Mouse (Mus musculus): ENCODE results near the gene Cldn5. TPM values are rescaled to one million over a fixed set of nuclear protein-coding genes. Genes with fewer than 3 reads are reported as not detected.

The Cldn5 gene
- total RNA-seq, 2 experiments from 2014 or later, result 78.6 to 85.0 TPM

DNA sequence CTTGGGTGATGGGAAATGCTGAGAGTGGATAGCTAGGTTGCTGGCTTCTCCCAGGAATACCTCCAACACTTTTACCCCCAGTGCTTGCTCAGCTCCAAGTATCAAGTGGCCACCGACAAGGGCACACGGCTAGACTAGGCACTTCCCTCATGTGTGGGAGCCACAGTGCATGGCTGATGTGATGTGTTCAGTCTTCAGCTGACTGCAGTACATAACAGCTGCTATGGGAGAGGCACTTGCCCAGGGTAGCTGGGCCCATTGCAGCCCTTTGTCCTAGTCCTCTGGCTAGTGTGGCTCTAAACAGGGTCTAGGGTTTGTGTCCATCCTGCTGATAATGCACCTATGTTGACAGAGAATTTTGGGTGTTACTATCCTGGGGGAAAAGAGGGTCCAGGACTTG, 1.8 kb downstream of the Cldn5 start:
- intact Hi-C loops (cut with DNase I), result no loop called here
- DNase-seq (ENCODE audit: extremely low spot score in 1 of 2, low spot score in 2 of 2), result no peak

- DNase-seq (ENCODE audit: extremely low spot score in 1 of 2, low spot score in 2 of 2), result no peak
- intact Hi-C loops (cut with DNase I), result no loop called here
These were observed 5.2 kb downstream of the Cldn5 start for GRCm38 (mm10) chr16:18781810-18782209.

GRCm38 (mm10) chr16:18785025-18785424, 8.4 kb downstream of the Cldn5 start:
- intact Hi-C loops (cut with DNase I), result no loop called here
- DNase-seq (ENCODE audit: extremely low spot score in 1 of 2, low spot score in 2 of 2), result no peak

DNA sequence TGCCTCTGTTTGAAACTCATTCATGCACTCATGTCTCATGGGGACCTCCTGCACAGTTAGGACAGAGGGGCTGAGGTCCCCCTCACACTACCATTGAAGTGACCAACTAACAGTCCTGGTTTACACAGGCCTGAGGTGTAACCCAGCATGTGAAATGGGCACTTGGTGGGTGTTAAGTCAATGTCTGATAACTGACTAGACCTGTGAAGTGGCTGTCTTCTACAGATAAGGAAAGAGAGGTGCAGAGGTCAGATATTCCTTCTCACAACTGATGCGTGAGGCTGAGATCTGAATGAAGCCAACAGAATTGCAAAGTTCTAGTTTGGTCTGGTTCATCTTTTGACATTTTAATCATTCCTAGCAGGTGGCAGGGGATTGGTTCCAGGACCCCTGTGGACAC, 8.8 kb downstream of the Cldn5 start:
- intact Hi-C loops (cut with DNase I), result no loop called here
- no peak for DNase-seq (ENCODE audit: extremely low spot score in 1 of 2, low spot score in 2 of 2)

- DNase-seq (ENCODE audit: extremely low spot score in 1 of 2, low spot score in 2 of 2), result no peak
- intact Hi-C loops (cut with DNase I), result no loop called here
These were observed 10.0 kb downstream of the Cldn5 start for GRCm38 (mm10) chr16:18786652-18787051.

GRCm38 (mm10) chr16:18788627-18789406, 12.2 kb downstream of the Cldn5 start:
- intact Hi-C loops (cut with DNase I), result no loop called here

GRCm38 (mm10) chr16:18795223-18795899, 18.7 kb downstream of the Cldn5 start:
- peak in 1 of 2 experiments; percentile 41 for DNase-seq (ENCODE audit: extremely low spot score in 1 of 2, low spot score in 2 of 2)

More at GRCm38 (mm10) chr16:18788627-18789406, 12.2 kb downstream of the Cldn5 start:
- DNase-seq (ENCODE audit: extremely low spot score in 1 of 2, low spot score in 2 of 2), result no peak

DNA sequence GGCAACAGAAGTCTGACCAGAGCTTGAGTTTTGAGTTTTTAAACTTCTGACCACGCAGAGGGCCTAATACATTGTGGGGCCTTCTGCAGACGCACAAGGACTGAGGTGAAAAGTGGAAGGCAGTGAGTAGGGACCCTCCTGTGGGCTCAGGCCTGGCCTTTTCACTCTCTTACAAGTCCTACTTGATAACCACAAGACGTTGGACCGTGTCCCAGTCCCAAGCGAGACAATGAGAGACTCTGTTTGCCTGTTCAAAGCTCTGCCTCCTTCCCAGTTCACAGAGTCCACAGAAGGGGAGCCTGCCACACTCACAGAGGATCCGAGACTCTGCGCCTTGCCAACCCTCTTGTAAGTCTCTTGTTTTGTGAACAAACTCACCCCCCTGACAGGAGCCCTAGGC, 20.0 kb downstream of the Cldn5 start:
- intact Hi-C loops (cut with DNase I), result loop anchor here (10.0 kb wide), 1 partner anchor 352 kb away; no protein-coding TSS in a partner anchor
- no peak for DNase-seq (ENCODE audit: extremely low spot score in 1 of 2, low spot score in 2 of 2)

More at GRCm38 (mm10) chr16:18795223-18795899, 18.7 kb downstream of the Cldn5 start:
- intact Hi-C loops (cut with DNase I), result loop anchor here (10.0 kb wide), 1 partner anchor 351 kb away; no protein-coding TSS in a partner anchor

DNA sequence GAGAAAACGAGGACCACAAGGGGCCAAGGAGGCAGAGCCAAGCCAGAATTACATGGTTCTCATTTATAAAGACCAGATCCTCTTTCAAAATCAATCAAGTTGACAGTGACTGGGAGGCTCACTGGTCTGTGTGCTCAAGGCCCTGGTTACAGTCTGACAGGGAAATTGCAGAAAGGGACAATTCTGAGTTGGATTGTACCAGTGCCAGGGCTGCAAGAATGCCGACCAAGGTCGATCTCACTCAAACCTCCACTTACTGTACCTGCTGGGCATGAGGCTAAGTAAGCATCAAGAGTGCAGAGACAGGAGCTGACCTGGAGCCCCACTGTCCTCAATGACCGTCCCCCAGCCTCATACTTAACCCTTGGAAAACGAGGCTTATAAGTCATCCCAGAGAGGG, 21.5 kb downstream of the Cldn5 start:
- intact Hi-C loops (cut with DNase I), result loop anchor here (1.0 to 10.0 kb wide), 2 partner anchors 102 to 353 kb away; no protein-coding TSS in a partner anchor
- no peak for DNase-seq (ENCODE audit: extremely low spot score in 1 of 2, low spot score in 2 of 2)

GRCm38 (mm10) chr16:18798841-18799240, 22.2 kb downstream of the Cldn5 start:
- intact Hi-C loops (cut with DNase I), result loop anchor here (1.0 to 10.0 kb wide), 2 partner anchors 103 to 354 kb away; no protein-coding TSS in a partner anchor
- peak; percentile 52 to 74 for DNase-seq (ENCODE audit: extremely low spot score in 1 of 2, low spot score in 2 of 2)

DNA sequence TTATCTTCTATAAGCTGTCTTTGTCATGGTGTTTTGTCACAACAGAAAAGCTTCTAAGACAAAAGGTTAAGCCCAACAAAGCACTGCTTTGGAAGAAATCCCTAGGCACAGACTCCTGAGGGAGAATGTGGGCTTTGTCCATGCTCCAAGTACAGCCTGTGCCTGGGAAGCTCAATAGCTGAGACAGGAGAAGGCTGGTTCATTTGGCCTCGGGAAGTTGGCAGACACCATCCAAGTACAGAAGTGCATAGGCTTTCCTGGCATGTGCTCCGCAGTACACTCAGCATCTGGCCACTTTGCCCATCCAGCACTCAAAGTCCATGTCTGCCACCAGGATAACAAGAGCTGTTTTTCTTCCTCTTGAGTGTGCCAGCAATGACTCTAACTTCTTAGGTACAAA, 29.1 kb downstream of the Cldn5 start:
- peak in 1 of 2 experiments; percentile 21 for DNase-seq (ENCODE audit: extremely low spot score in 1 of 2, low spot score in 2 of 2)
- intact Hi-C loops (cut with DNase I), result no loop called here

- no peak for DNase-seq (ENCODE audit: extremely low spot score in 1 of 2, low spot score in 2 of 2)
- intact Hi-C loops (cut with DNase I), result no loop called here
These were observed 32.4 kb downstream of the Cldn5 start for GRCm38 (mm10) chr16:18809001-18809400.

GRCm38 (mm10) chr16:18811032-18811431, 34.4 kb downstream of the Cldn5 start:
- no peak for DNase-seq (ENCODE audit: extremely low spot score in 1 of 2, low spot score in 2 of 2)
- intact Hi-C loops (cut with DNase I), result loop anchor here (10.0 kb wide), 1 partner anchor 466 kb away; the partner anchor contains the start of genes Arvcf and Tango2

- intact Hi-C loops (cut with DNase I), result loop anchor here (10.0 kb wide), 1 partner anchor 467 kb away; the partner anchor contains the start of genes Arvcf and Tango2
These were observed 35.1 kb downstream of the Cldn5 start, which contains the start of the genes Ufd1 and Cdc45 for GRCm38 (mm10) chr16:18811468-18812384. Ufd1 (plus strand) TSS chr16:18811779. Cdc45 (minus strand) TSS chr16:18811987.

DNA sequence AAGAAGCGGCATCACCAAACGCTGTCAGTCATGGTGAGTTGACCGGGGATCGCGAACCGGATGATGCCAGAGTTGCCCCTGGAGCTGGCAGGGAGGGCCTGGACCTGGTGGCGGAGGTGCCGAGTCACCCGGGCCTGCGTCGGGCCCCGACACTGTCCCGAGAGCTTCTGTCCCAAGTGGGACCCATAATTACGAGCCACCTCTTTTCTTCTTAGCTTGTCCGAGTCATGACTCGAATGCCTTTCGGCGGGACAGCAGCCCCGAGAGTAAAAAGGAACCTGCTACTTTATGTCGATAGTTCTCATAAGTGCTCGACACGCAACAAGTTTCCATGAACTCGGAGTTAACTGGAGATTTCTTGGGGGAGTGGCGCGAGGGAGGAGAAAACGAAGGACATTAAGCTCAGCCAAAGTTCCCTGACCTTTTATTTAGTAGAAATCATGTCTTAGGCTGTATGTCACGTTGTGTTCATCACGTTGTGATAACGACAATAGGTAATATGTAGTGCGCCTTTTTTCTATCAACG, 35.8 kb downstream of the Cldn5 start:
- no peak for DNase-seq (ENCODE audit: extremely low spot score in 1 of 2, low spot score in 2 of 2)
- intact Hi-C loops (cut with DNase I), result loop anchor here (10.0 kb wide), 1 partner anchor 468 kb away; the partner anchor contains the start of genes Arvcf and Tango2

More at GRCm38 (mm10) chr16:18811468-18812384, 35.1 kb downstream of the Cldn5 start, which contains the start of the genes Ufd1 and Cdc45:
- peak; percentile 92 for DNase-seq (ENCODE audit: extremely low spot score in 1 of 2, low spot score in 2 of 2)

- DNase-seq (ENCODE audit: extremely low spot score in 1 of 2, low spot score in 2 of 2), result no peak
- intact Hi-C loops (cut with DNase I), result no loop called here
These were observed 45.7 kb downstream of the Cldn5 start for GRCm38 (mm10) chr16:18822356-18822755.

GRCm38 (mm10) chr16:18822925-18823324, 46.3 kb downstream of the Cldn5 start:
- DNase-seq (ENCODE audit: extremely low spot score in 1 of 2, low spot score in 2 of 2), result no peak
- intact Hi-C loops (cut with DNase I), result no loop called here

Data from left cerebral cortex, postnatal 10 days (tissue).